Mouse (Mus musculus): Measurements from ENCODE around the gene Lrp2bp. TPM values are rescaled to one million over a fixed set of nuclear protein-coding genes. Genes with fewer than 3 reads are reported as not detected.

Gene Lrp2bp
- total and polyA plus RNA-seq, 3 experiments, result 0.40 TPM; not detected in 2

- TF ChIP-seq NRF1 (IDR thresholded peaks at IDR 0.05; ENCODE audit: insufficient read depth, low read depth, low read length, poor library complexity, severe bottlenecking) (no peak), MAZ (IDR thresholded peaks at IDR 0.05; ENCODE audit: low read depth, low read length) (no peak), ELF1 (IDR thresholded peaks at IDR 0.05; ENCODE audit: low read depth, low read length) (no peak), E2F4 (IDR thresholded peaks at IDR 0.05; ENCODE audit: borderline replicate concordance, low read depth, low read length) (no peak), TCF12 (IDR thresholded peaks at IDR 0.05; ENCODE audit: low read depth, low read length) (peak; percentile 30; the same call in 1 of the 2 replicates), MXI1 (IDR thresholded peaks at IDR 0.05; ENCODE audit: low read depth, low read length) (peak; percentile 17)
Observed at GRCm38 (mm10) chr8:45975837-45976468, 23.1 kb upstream of the Lrp2bp start (continued).

GRCm38 (mm10) chr8:45986665-45987064 is 12.4 kb upstream of the Lrp2bp start:
- DNase-seq (ENCODE audit: low read depth, low spot score), result peak; percentile 59
- TF ChIP-seq RCOR1 (IDR thresholded peaks at IDR 0.05; ENCODE audit: low read depth, low read length) (no peak), MAFK (IDR thresholded peaks at IDR 0.05; ENCODE audit: borderline replicate concordance, low read depth, low read length) (peak; percentile 86), GABPA (IDR thresholded peaks at IDR 0.05; ENCODE audit: low read depth, low read length) (0 out of 2 replicates have a peak, but pooled peaks have one; percentile 20)
- Histone ChIP-seq H3K4me3 (ENCODE audit: control insufficient read depth in 1 of 2, insufficient read depth in 1 of 2, low read depth in 2 of 2, low read length in 2 of 2) (no peak overlapping the region), H3K36me3 (ENCODE audit: control insufficient read depth in 1 of 2, insufficient read depth in 2 of 2, low read length in 2 of 2) (peaks cover 6 to 38% of the 10 kb centered on the region in 2 experiments; a peak in 3 of 4 replicates), H3K27me3 (ENCODE audit: control insufficient read depth in 1 of 2, insufficient read depth in 2 of 2, low read length in 2 of 2) (no peaks in the 10 kb centered on the region), H3K4me1 (ENCODE audit: control insufficient read depth in 1 of 2, insufficient read depth in 2 of 2, low read length in 2 of 2) (peaks cover 0 to 7% of the 10 kb centered on the region in 2 experiments; a peak in 2 of 4 replicates), H3K79me2 (ENCODE audit: control insufficient read depth, insufficient read depth, low read length, poor library complexity) (no peaks in the 10 kb centered on the region), H3K9me3 (replicated peaks; ENCODE audit: insufficient read depth, low read length) (no peaks in the 10 kb centered on the region), H3K27ac (ENCODE audit: control insufficient read depth, low read depth, low read length) (no peak overlapping the region), H3K9ac (ENCODE audit: control insufficient read depth, low read depth, low read length, poor library complexity, severe bottlenecking) (no peak overlapping the region)

- Histone ChIP-seq H3K4me3 (ENCODE audit: control insufficient read depth in 1 of 2, insufficient read depth in 1 of 2, low read depth in 2 of 2, low read length in 2 of 2) (no peak overlapping the region), H3K9me3 (replicated peaks; ENCODE audit: insufficient read depth, low read length) (no peaks in the 10 kb centered on the region), H3K36me3 (ENCODE audit: control insufficient read depth in 1 of 2, insufficient read depth in 2 of 2, low read length in 2 of 2) (peaks cover 6 to 40% of the 10 kb centered on the region in 2 experiments; a peak in 3 of 4 replicates), H3K27me3 (ENCODE audit: control insufficient read depth in 1 of 2, insufficient read depth in 2 of 2, low read length in 2 of 2) (no peaks in the 10 kb centered on the region), H3K79me2 (ENCODE audit: control insufficient read depth, insufficient read depth, low read length, poor library complexity) (no peaks in the 10 kb centered on the region), H3K9ac (ENCODE audit: control insufficient read depth, low read depth, low read length, poor library complexity, severe bottlenecking) (no peak overlapping the region), H3K27ac (ENCODE audit: control insufficient read depth, low read depth, low read length) (no peak overlapping the region), H3K4me1 (ENCODE audit: control insufficient read depth in 1 of 2, insufficient read depth in 2 of 2, low read length in 2 of 2) (peaks cover 0 to 7% of the 10 kb centered on the region in 2 experiments; a peak in 2 of 4 replicates)
- TF ChIP-seq ETS1 (IDR thresholded peaks at IDR 0.05; ENCODE audit: low read depth, low read length), result 0 out of 2 replicates have a peak, but pooled peaks have one; percentile 17
- peak; percentile 17; the same call in 1 of the 2 replicates for TF ChIP-seq TAL1 (IDR thresholded peaks at IDR 0.05; ENCODE audit: low read length)
- peak; percentile 17; the same call in 1 of the 2 replicates for TF ChIP-seq GATA1 (IDR thresholded peaks at IDR 0.05; ENCODE audit: low read depth, low read length)
- TF ChIP-seq TCF12 (IDR thresholded peaks at IDR 0.05; ENCODE audit: low read depth, low read length), result peak; percentile 20; the same call in 1 of the 2 replicates
- no peak for TF ChIP-seq POLR2A (IDR thresholded peaks at IDR 0.05; ENCODE audit: control insufficient read depth in 1 of 2, insufficient read depth in 1 of 2, low read depth in 1 of 2, low read length in 2 of 2, poor library complexity in 1 of 2)
- no peak for DNase-seq (ENCODE audit: low read depth, low spot score)
Observed at GRCm38 (mm10) chr8:45988189-45988588, 10.9 kb upstream of the Lrp2bp start.
